Mouse (Mus musculus) limb, embryonic 14.5 days (tissue): ENCODE results near the gene Rcn1. TPM values are rescaled to one million over a fixed set of nuclear protein-coding genes. Genes with fewer than 3 reads are reported as not detected.
A peak's percentile ranks its signal among the peaks of the same experiment; 100 is the strongest.

Experiments used
- ATAC-seq: fragments of 200-750 bp; cut with Nextera tagmentation; 2 replicates; pipeline ENCODE4 v1.8.0; 2017; ENCODE audit warnings: low read depth, moderate number of reproducible peaks, moderate TSS enrichment; ENCODE audit not compliant: low FRiP score
- DNase-seq: peaks from one replicate; pipeline ENCODE4 v3.0.0-alpha.2; 2015; ENCODE audit warnings: low spot score
- H3K27ac ChIP-seq: fragments of 300-500 bp; sonication (generic); replicated peaks from 2 replicates; pipeline ENCODE4 v1.5.1; 2014; ENCODE audit warnings: low read depth, mild to moderate bottlenecking, low read length, moderate library complexity, mixed read lengths
- H3K27me3 ChIP-seq: fragments of 300-500 bp; sonication (generic); 2 replicates; pipeline ENCODE4 v1.6.1; 2014; ENCODE audit warnings: low read length, mixed read lengths; ENCODE audit not compliant: control insufficient read depth, insufficient read depth
- H3K36me3 ChIP-seq: fragments of 300-500 bp; sonication (generic); 2 replicates; pipeline ENCODE4 v1.6.1; 2014; ENCODE audit warnings: mild to moderate bottlenecking, low read length, moderate library complexity, mixed read lengths; ENCODE audit not compliant: control insufficient read depth, insufficient read depth
- H3K4me1 ChIP-seq: fragments of 300-500 bp; sonication (generic); 2 replicates; pipeline ENCODE4 v1.6.1; 2014; ENCODE audit warnings: antibody characterized with exemption, low read length, mixed read lengths; ENCODE audit not compliant: control insufficient read depth, insufficient read depth
- H3K4me2 ChIP-seq: fragments of 300-500 bp; sonication (generic); replicated peaks from 2 replicates; pipeline ENCODE4 v1.6.1; 2014; ENCODE audit warnings: low read depth, mild to moderate bottlenecking, low read length, moderate library complexity; ENCODE audit not compliant: severe bottlenecking
- H3K4me3 ChIP-seq: fragments of 300-500 bp; sonication (generic); replicated peaks from 2 replicates; pipeline ENCODE4 v1.5.1; 2014; ENCODE audit warnings: low read length
- H3K9ac ChIP-seq: fragments of 300-500 bp; sonication (generic); 2 replicates; pipeline ENCODE4 v1.6.1; 2014; ENCODE audit warnings: mild to moderate bottlenecking, low read depth, low read length, moderate library complexity; ENCODE audit not compliant: severe bottlenecking
- H3K9me3 ChIP-seq: fragments of 300-500 bp; sonication (generic); 2 replicates; pipeline ENCODE4 v1.6.1; 2016; ENCODE audit warnings: low read length; ENCODE audit not compliant: control insufficient read depth
- POLR2A ChIP-seq: fragments of 200-500 bp; IDR thresholded peaks from 2 replicates; pipeline ENCODE4 v1.8.0; 2012; ENCODE audit warnings: inconsistent platforms, mild to moderate bottlenecking, moderate library complexity, borderline replicate concordance; ENCODE audit not compliant: insufficient read depth, insufficient read length; ENCODE audit errors: extremely low read depth
- WGBS: fragments of 180-500 bp; shearing (Covaris S2); extraction: QIAGEN DNeasy Blood & Tissue Kit; methylation state at CpG from one replicate; pipeline ENCODE4 v1.1.7; 2014; 5-methylcytosine and 5-hydroxymethylcytosine counted together
- polyA plus RNA-seq, 2 experiments: library from polyadenylated mRNA; depleted of rRNA in 1 of 2; stranded (reverse) in 1 of 2; unstranded in 1 of 2; fragments of >200 nt; fragmentation: Nextera tagmentation in 1 of 2; extraction: Ambion mirVana in 1 of 2; gene quantifications; 2 replicates each; pipeline versions ENCODE4 v1.2.1 to v1.2.3; 2012 to 2014

Gene Rcn1
- polyA plus RNA-seq, 2 experiments: 185 to 259 TPM

DNA sequence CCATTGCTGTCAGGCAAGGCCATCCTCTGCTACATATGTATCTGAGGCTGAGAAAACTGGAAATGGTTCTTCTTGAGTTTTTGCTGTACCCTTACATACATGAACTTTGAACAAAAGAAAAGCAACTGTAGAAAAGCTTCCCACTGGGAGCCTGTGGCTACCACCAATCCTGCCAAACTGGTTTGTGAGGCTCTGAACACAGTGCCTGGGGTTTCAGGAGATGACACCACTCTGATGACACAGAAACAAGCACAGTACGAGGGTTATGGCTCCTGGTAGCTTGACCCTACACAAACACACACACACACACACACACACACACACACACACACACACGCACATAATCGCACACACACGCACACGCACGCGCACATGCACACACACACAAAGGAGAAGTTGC lies 23.9 kb downstream of the Rcn1 start:
- no peaks in the 10 kb centered on the region for H3K9me3 ChIP-seq
- ATAC-seq (no peak), DNase-seq (no peak)
- H3K4me2 ChIP-seq: no peak overlapping the region
- no peak overlapping the region for H3K4me3 ChIP-seq
- no peak overlapping the region for H3K9ac ChIP-seq
- peaks cover 3% of the 10 kb centered on the region; the same call in 1 of the 2 replicates for H3K4me1 ChIP-seq
- H3K27me3 ChIP-seq: no peaks in the 10 kb centered on the region
- no peak for TF ChIP-seq POLR2A
- no peaks in the 10 kb centered on the region for H3K36me3 ChIP-seq
- no peak overlapping the region for H3K27ac ChIP-seq
- 92% methylated on average over 7 of the region's 7 CpGs for WGBS

DNA sequence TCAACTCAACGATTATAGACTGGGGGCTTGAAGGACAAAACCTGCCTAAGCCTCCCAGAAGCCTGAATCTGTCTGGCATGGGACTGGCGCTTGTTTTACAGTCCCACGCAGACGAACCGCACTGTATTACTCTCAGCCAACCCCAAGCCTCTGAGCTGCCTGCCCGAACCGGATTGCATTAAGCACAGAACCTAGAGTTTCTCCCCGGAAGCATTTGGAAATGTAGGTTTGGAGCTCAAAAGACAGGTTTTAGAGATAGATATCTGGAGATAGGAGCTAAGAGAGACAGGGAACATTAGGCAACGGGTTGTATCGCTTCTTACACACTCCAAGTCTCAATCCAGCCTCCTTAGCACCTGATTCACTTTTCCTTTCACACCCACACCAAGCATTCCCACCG lies 25.5 kb downstream of the Rcn1 start:
- WGBS: 86% methylated on average over 11 of the region's 11 CpGs
- Histone ChIP-seq H3K4me2 (no peak overlapping the region), H3K9ac (no peak overlapping the region), H3K27ac (no peak overlapping the region), H3K27me3 (no peaks in the 10 kb centered on the region), H3K9me3 (no peaks in the 10 kb centered on the region), H3K4me1 (peaks cover 3% of the 10 kb centered on the region; the same call in 1 of the 2 replicates), H3K4me3 (no peak overlapping the region), H3K36me3 (no peaks in the 10 kb centered on the region)
- no peak for DNase-seq
- no peak for ATAC-seq
- TF ChIP-seq POLR2A: no peak

DNA sequence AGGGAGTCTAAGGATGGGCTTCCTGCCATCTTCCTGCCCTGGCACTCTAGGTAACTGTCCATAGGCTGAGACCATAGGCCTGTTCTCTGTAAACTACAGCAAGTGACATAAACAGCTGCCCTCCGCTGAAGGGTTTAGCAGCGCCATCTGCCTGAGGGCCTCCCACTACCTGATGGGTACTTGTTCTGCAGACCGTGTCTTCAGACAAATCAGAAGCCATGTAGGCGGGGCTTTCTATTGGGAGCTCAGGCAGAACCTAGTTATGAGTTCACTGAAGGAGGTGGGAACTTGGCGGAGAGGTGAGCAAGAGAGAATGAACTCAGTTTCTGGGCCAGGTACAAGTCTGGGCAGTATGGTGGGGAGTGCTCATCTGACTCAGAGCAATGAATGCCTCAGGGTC lies 26.4 kb downstream of the Rcn1 start:
- no peak for ATAC-seq
- 74% methylated on average over 5 of the region's 5 CpGs for WGBS
- no peaks in the 10 kb centered on the region for H3K36me3 ChIP-seq

DNA sequence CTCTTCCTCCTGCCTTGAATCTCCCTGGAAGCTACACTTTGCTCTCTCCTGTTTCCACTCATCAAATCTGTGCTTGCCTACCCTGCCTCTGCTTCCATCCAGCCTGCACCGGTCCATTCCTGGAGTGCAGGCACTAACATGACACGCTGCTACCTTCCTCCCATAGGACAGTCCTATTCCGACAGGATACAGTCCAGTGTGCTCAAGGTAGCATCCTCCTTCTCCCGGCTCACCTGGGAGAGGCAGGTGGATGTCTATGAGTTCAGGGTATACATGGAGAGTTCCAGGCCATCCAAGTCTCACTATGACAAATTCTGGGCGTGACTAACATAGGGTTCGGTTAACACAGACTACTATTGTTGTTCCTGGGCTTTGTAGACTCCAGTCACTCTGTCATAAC lies 27.0 kb downstream of the Rcn1 start:
- no peak overlapping the region for H3K4me3 ChIP-seq
- no peak overlapping the region for H3K27ac ChIP-seq
- no peak overlapping the region for H3K4me2 ChIP-seq
- DNase-seq (no peak), ATAC-seq (no peak)
- no peak overlapping the region for H3K9ac ChIP-seq
- H3K36me3 ChIP-seq: no peaks in the 10 kb centered on the region
- peaks cover 3% of the 10 kb centered on the region; the same call in 1 of the 2 replicates for H3K4me1 ChIP-seq
- WGBS: 90% methylated on average over 6 of the region's 6 CpGs
- no peaks in the 10 kb centered on the region for H3K27me3 ChIP-seq
- H3K9me3 ChIP-seq: no peaks in the 10 kb centered on the region
- TF ChIP-seq POLR2A: no peak

More for the DNA sequence above, 26.4 kb downstream of the Rcn1 start:
- Histone ChIP-seq H3K4me2 (no peak overlapping the region), H3K9ac (no peak overlapping the region), H3K27me3 (no peaks in the 10 kb centered on the region), H3K9me3 (no peaks in the 10 kb centered on the region), H3K27ac (no peak overlapping the region), H3K4me1 (peaks cover 3% of the 10 kb centered on the region; the same call in 1 of the 2 replicates), H3K4me3 (no peak overlapping the region)
- TF ChIP-seq POLR2A: no peak
- no peak for DNase-seq

DNA sequence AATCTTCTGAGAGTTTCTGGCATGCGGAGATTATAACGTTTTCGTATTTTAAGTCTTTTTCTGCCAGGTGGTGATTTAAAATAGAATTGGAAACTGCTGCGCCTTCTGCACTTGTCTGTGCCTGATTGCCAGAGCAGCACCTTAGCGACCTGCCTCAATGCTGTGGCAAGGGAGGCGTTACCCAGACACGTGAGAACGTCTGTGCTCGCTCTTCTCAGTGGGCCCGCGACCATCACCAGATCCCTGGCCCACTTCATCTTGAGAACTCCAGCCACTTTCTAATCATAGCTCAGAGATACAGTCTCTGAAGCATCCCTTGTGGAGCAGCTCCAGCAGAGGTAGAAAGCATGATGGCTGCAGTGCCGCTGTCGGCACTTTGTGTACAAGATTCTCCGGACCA lies 28.4 kb downstream of the Rcn1 start:
- Histone ChIP-seq H3K27ac (no peak overlapping the region), H3K4me3 (no peak overlapping the region; the same call in 1 of the 2 replicates), H3K9ac (peak overlapping the region; percentile 28; the same call in 1 of the 2 replicates), H3K4me2 (peak overlapping the region; percentile 29), H3K4me1 (peaks cover 3% of the 10 kb centered on the region; the same call in 1 of the 2 replicates), H3K27me3 (no peaks in the 10 kb centered on the region), H3K9me3 (no peaks in the 10 kb centered on the region), H3K36me3 (no peaks in the 10 kb centered on the region)
- TF ChIP-seq POLR2A: no peak
- ATAC-seq (no peak), DNase-seq (no peak)
- WGBS: 22% methylated on average over 14 of the region's 14 CpGs

- Histone ChIP-seq H3K9me3 (no peaks in the 10 kb centered on the region), H3K4me2 (peak overlapping the region; percentile 29; the same call in 1 of the 2 replicates), H3K36me3 (no peaks in the 10 kb centered on the region), H3K27me3 (no peaks in the 10 kb centered on the region), H3K27ac (no peak overlapping the region), H3K9ac (no peak overlapping the region), H3K4me3 (no peak overlapping the region), H3K4me1 (peaks cover 3% of the 10 kb centered on the region; the same call in 1 of the 2 replicates)
- DNase-seq (no peak), ATAC-seq (no peak)
- WGBS: 7% methylated on average over 10 of the region's 10 CpGs
- TF ChIP-seq POLR2A: no peak
These were observed 28.9 kb downstream of the Rcn1 start for GRCm38 (mm10) chr2:105370240-105370639.
